Comparison of ENCODE assay signal across 24 mouse cellular contexts in the genomic region with DNA sequence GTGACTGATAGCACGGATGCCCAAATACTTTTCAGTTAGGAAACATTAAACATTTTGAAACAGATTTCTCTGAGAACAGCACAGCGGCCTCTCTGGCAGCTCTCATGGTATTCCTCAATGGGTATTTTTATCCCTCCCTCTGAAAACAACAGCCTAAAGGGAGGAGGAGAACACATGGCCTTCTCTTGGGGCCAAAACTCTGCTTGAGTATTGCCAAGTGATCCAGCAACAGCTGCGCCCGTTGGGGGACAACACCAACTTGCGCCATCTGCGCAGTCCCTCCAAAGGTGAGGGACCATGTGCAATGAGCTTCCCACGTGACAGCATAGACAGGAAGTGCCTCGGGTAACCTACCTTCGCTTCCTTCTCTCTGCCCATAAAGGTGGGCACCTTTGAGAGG. TPM values are rescaled to one million over a fixed set of nuclear protein-coding genes. Genes with fewer than 3 reads are reported as not detected.
A peak's percentile ranks its signal among the peaks of the same experiment; 100 is the strongest.
DNase-seq lines count a peak whose midpoint lies in the region; ATAC-seq lines count a peak whose summit lies in the region.
"Had no signal": no experiment of that assay in that cellular context is flagged by ENCODE, and none has a peak within 500 bp of the region (broad histone marks: within the 10 kb centered on the region; RNA-seq: fewer than 3 reads in every experiment).

No protein-coding gene starts in this region.

- intact Hi-C loops in left cerebral cortex, postnatal 36 days (cut with DNase I), result no loop called here
- intact Hi-C loops in heart, postnatal 36 days (cut with DNase I), result no loop called here

- H3K4me3 ChIP-seq in heart, embryonic 12.5 days, result no peak overlapping the region
- H3K4me3 ChIP-seq: embryonic facial prominence, embryonic 10.5 days; erythroblast, embryonic 14.5 days; liver, embryonic 13.5 days; midbrain, embryonic 12.5 days had no signal

- H3K27me3 ChIP-seq in heart, embryonic 12.5 days (replicated peaks), result no peaks in the 10 kb centered on the region
- H3K27me3 ChIP-seq: CH12.LX; liver, embryonic 13.5 days; midbrain, embryonic 12.5 days had no signal

- H3K36me3 ChIP-seq in heart, embryonic 12.5 days, result no peaks in the 10 kb centered on the region
- H3K36me3 ChIP-seq: embryonic facial prominence, embryonic 10.5 days; liver, embryonic 13.5 days; midbrain, embryonic 12.5 days had no signal

- 90% methylated on average over 9 of the region's 9 CpGs for WGBS in heart, embryonic 12.5 days

- H3K9ac ChIP-seq in heart, embryonic 12.5 days, result no peak overlapping the region
- H3K9ac ChIP-seq: hindbrain, embryonic 14.5 days; liver, embryonic 13.5 days; midbrain, embryonic 12.5 days had no signal

- no peak overlapping the region for H3K4me2 ChIP-seq in heart, embryonic 12.5 days
- H3K4me2 ChIP-seq: hindbrain, embryonic 14.5 days; liver, embryonic 13.5 days; midbrain, embryonic 12.5 days had no signal

- no peaks in the 10 kb centered on the region for H3K9me3 ChIP-seq in heart, embryonic 12.5 days (replicated peaks)
- H3K9me3 ChIP-seq: embryonic facial prominence, embryonic 10.5 days; liver, embryonic 13.5 days; midbrain, embryonic 12.5 days had no signal

- no peak overlapping the region for H3K27ac ChIP-seq in heart, embryonic 12.5 days (ENCODE audit: poor library complexity, severe bottlenecking)
- H3K27ac ChIP-seq: embryonic facial prominence, embryonic 10.5 days; hindbrain, embryonic 14.5 days; liver, embryonic 13.5 days; macrophage; midbrain, embryonic 12.5 days had no signal

- peaks cover 15% of the 10 kb centered on the region for H3K4me1 ChIP-seq in heart, embryonic 12.5 days (replicated peaks)
- H3K4me1 ChIP-seq: embryonic facial prominence, embryonic 10.5 days; liver, embryonic 13.5 days had no signal

- peak; percentile 24 to 42 for DNase-seq in cerebellum, postnatal 10 days
- DNase-seq in cerebellum, adult 9-10 months, result no peak
- peak; percentile 61 for DNase-seq in right cerebral cortex, adult 18-20 months
- no peak for DNase-seq in right cerebral cortex, postnatal 4 days
- peak; percentile 63 to 67 for DNase-seq in left cerebral cortex, postnatal 36 days (ENCODE audit: low spot score in 2 of 2)
- no peak for DNase-seq in heart, postnatal 36 days
- DNase-seq: adrenal gland, postnatal 36 days; cerebellum, postnatal 36 days; heart, postnatal 10 days; kidney, adult 18-20 months; kidney, postnatal 14 days; liver, embryonic 13.5 days; retina, postnatal 1 day; thymus, adult 18-20 months had no signal

- ATAC-seq in heart, embryonic 12.5 days (ENCODE audit: insufficient number of reproducible peaks, low FRiP score), result no peak
- no peak for ATAC-seq in erythroid progenitor cell, adult 5-6 weeks (replicated peaks; ENCODE audit: low FRiP score, poor library complexity, severe bottlenecking)

RNA-seq across cellular contexts. Expression of a gene that starts 22.1 kb away (rescaled TPM):
- 10 to 100 TPM; 80.5 to 92.6 TPM for total RNA-seq in left cerebral cortex, postnatal 36 days (2021)
- 0.84 and 0.86 TPM in 2 replicates for polyA plus RNA-seq in heart, embryonic 12.5 days (2016; fragmentation: Nextera tagmentation; extraction: Ambion mirVana)
- total RNA-seq in heart, postnatal 36 days (2021), result under 1 TPM; 0.30 to 0.36 TPM
- total RNA-seq in erythroid progenitor cell, adult 5-6 weeks (2015; ENCODE audit: low replicate concordance), result 1.8 TPM in 1 of 2 replicates, not detected in the other
- 1.4 TPM in 1 of 2 replicates, not detected in the other for total RNA-seq in erythroid progenitor cell, adult 5-6 weeks (2017; ENCODE audit: low replicate concordance)
- total RNA-seq: granulocyte monocyte progenitor cell, adult 5-6 weeks; neutrophil, adult 5-6 weeks had no signal
- polyA plus RNA-seq: erythroblast, embryonic 14.5 days had no signal

Comparison
In these comparisons a context has a peak if more than half of its experiments do, and no peak if none do; other contexts are left out.
1. DNase-seq: peak in cerebellum, postnatal 10 days (2 of 2), right cerebral cortex, adult 18-20 months (single experiment) and left cerebral cortex, postnatal 36 days (2 of 2); none in cerebellum, adult 9-10 months (single experiment), right cerebral cortex, postnatal 4 days (single experiment) and heart, postnatal 36 days (0 of 2).
2. RNA of a gene that starts 22.1 kb away (total RNA-seq): 80.5 to 92.6 TPM in left cerebral cortex, postnatal 36 days; 1.4 to 1.8 TPM in erythroid progenitor cell, adult 5-6 weeks and 0.30 to 0.36 TPM in heart, postnatal 36 days; every median in the first group is over 10 times any median in the second.